ENCODE assay signal across 18 mouse cellular contexts in genomic region chr6:67481012-67481411, GRCm38 (mm10). TPM values are rescaled to one million over a fixed set of nuclear protein-coding genes. Genes with fewer than 3 reads are reported as not detected.
DNase-seq lines count a peak whose midpoint lies in the region; ATAC-seq and TF ChIP-seq lines count a peak whose summit lies in the region.
"Had no signal": no experiment of that assay in that cellular context is flagged by ENCODE, and none has a peak within 500 bp of the region (broad histone marks: within the 10 kb centered on the region; RNA-seq: fewer than 3 reads in every experiment).

No protein-coding gene starts in this region.

- no peak for TF ChIP-seq POLR2A in limb, embryonic 14.5 days (IDR thresholded peaks at IDR 0.05; ENCODE audit: borderline replicate concordance, extremely low read depth, insufficient read depth, insufficient read length)

- H3K4me1 ChIP-seq in limb, embryonic 14.5 days (ENCODE audit: control insufficient read depth, insufficient read depth, low read length): no peaks in the 10 kb centered on the region
- H3K4me1 ChIP-seq: embryonic facial prominence, embryonic 12.5 days had no signal

- ATAC-seq in limb, embryonic 14.5 days (ENCODE audit: low FRiP score, low read depth): no peak
- ATAC-seq: forebrain, postnatal 0 days had no signal

- H3K27ac ChIP-seq in limb, embryonic 14.5 days (replicated peaks; ENCODE audit: low read depth, low read length): no peak overlapping the region
- H3K27ac ChIP-seq: embryonic facial prominence, embryonic 12.5 days had no signal

- no peak overlapping the region for H3K9ac ChIP-seq in limb, embryonic 14.5 days (ENCODE audit: low read depth, low read length, severe bottlenecking)
- H3K9ac ChIP-seq: embryonic facial prominence, embryonic 12.5 days; forebrain, postnatal 0 days had no signal

- intact Hi-C loops in gastrocnemius, postnatal 14 days (cut with DNase I; ENCODE audit: low total_unique reads): no loop called here

- peak; percentile 17 for DNase-seq in adrenal gland, adult 2 months
- no peak for DNase-seq in adrenal gland, postnatal 25 days
- DNase-seq in 3134 (ENCODE audit: extremely low read depth, insufficient read length, low spot score): peak; percentile 83
- DNase-seq in kidney, adult 11 months: peak; percentile 64
- DNase-seq in limb, embryonic 14.5 days (ENCODE audit: low spot score): peak; percentile 6
- DNase-seq in right cerebral cortex, postnatal 25 days: no peak
- no peak for DNase-seq in urinary bladder, postnatal 14 days (ENCODE audit: low spot score)
- DNase-seq in gastrocnemius, postnatal 14 days: no peak
- DNase-seq: adrenal gland, postnatal 14 days; cerebellum, adult 11-12 months; forebrain, postnatal 0 days; midbrain, embryonic 14.5 days; thymus, adult 18-20 months had no signal

- no peaks in the 10 kb centered on the region for H3K9me3 ChIP-seq in limb, embryonic 14.5 days (ENCODE audit: control insufficient read depth, low read length)
- H3K9me3 ChIP-seq: embryonic facial prominence, embryonic 12.5 days had no signal

- no peaks in the 10 kb centered on the region for H3K27me3 ChIP-seq in limb, embryonic 14.5 days (ENCODE audit: control insufficient read depth, insufficient read depth, low read length)
- H3K27me3 ChIP-seq: embryonic facial prominence, embryonic 12.5 days had no signal

- 66% methylated on average over 2 of the region's 2 CpGs for WGBS in limb, embryonic 14.5 days

- no peak overlapping the region for H3K4me3 ChIP-seq in limb, embryonic 14.5 days (replicated peaks; ENCODE audit: low read length)
- H3K4me3 ChIP-seq: embryonic facial prominence, embryonic 12.5 days had no signal

- H3K36me3 ChIP-seq in limb, embryonic 14.5 days (ENCODE audit: control insufficient read depth, insufficient read depth, low read length): no peaks in the 10 kb centered on the region
- H3K36me3 ChIP-seq: embryonic facial prominence, embryonic 12.5 days had no signal

- H3K4me2 ChIP-seq in limb, embryonic 14.5 days (replicated peaks; ENCODE audit: low read depth, low read length, severe bottlenecking): no peak overlapping the region
- H3K4me2 ChIP-seq: embryonic facial prominence, embryonic 12.5 days had no signal

RNA-seq across cellular contexts. Expression of gene Il23r, which starts 10.6 kb away (rescaled TPM):
- 10 to 100 TPM in 1 of 2 experiments, 1 to 10 TPM in 1; 7.3 to 12.3 TPM for total RNA-seq in adrenal gland, adult 2 months (2021)
- 0.03 and 0.08 TPM in 2 replicates for polyA plus RNA-seq in adrenal gland, adult 2 months (2012; rRNA removed)
- 2.3 and 2.8 TPM in 2 replicates for total RNA-seq in adrenal gland, postnatal 25 days (2021)
- polyA plus RNA-seq in limb, embryonic 14.5 days (2012; rRNA removed): not detected in 2 replicates
- not detected in 2 replicates for polyA plus RNA-seq in limb, embryonic 14.5 days (2014; fragmentation: Nextera tagmentation; extraction: Ambion mirVana)
- not detected for total RNA-seq in gastrocnemius, postnatal 14 days (2021)
- total RNA-seq: left cerebral cortex, adult 8-10 months; MEL had no signal
- polyA plus RNA-seq: embryonic facial prominence, embryonic 12.5 days; forebrain, postnatal 0 days; hindbrain, embryonic 11.5 days; liver, embryonic 16.5 days; midbrain, embryonic 14.5 days had no signal

RNA-seq across cellular contexts. Expression of gene Tacstd2, which starts 54.6 kb away (rescaled TPM):
- not detected for total RNA-seq in adrenal gland, adult 2 months (2021)
- 0.11 TPM in 1 of 2 replicates, not detected in the other for polyA plus RNA-seq in adrenal gland, adult 2 months (2012; rRNA removed)
- not detected in 2 replicates for total RNA-seq in adrenal gland, postnatal 25 days (2021)
- polyA plus RNA-seq in limb, embryonic 14.5 days (2012; rRNA removed): 70.8 and 87.1 TPM in 2 replicates
- polyA plus RNA-seq in limb, embryonic 14.5 days (2014; fragmentation: Nextera tagmentation; extraction: Ambion mirVana): 152 and 195 TPM in 2 replicates
- not detected for total RNA-seq in gastrocnemius, postnatal 14 days (2021)
- total RNA-seq: adrenal gland, postnatal 14 days; MEL had no signal

Comparison
In these comparisons a context has a peak if more than half of its experiments do, and no peak if none do; other contexts are left out.
1. DNase-seq: peak in adrenal gland, adult 2 months (single experiment), 3134 (single experiment), kidney, adult 11 months (single experiment) and limb, embryonic 14.5 days (single experiment); none in adrenal gland, postnatal 25 days (single experiment), right cerebral cortex, postnatal 25 days (single experiment), urinary bladder, postnatal 14 days (single experiment) and gastrocnemius, postnatal 14 days (single experiment).